Mouse (Mus musculus) myocyte (in vitro differentiated cells): Measurements from ENCODE around the gene Grin1. TPM values are rescaled to one million over a fixed set of nuclear protein-coding genes. Genes with fewer than 3 reads are reported as not detected.

Experiments used
- H3K27me3 ChIP-seq: one replicate; pipeline ENCODE4 v1.6.1; 2011; ENCODE audit not compliant: control insufficient read depth, insufficient read depth, insufficient read length
- H3K36me3 ChIP-seq: one replicate; pipeline ENCODE4 v1.6.1; 2011; ENCODE audit not compliant: control insufficient read depth, insufficient read depth
- H3K4me2 ChIP-seq: one replicate; pipeline ENCODE4 v1.6.1; 2011; ENCODE audit warnings: low read depth, control low read depth
- H3K4me3 ChIP-seq: one replicate; pipeline ENCODE4 v1.5.1; 2011; ENCODE audit warnings: mild to moderate bottlenecking, control low read depth, moderate library complexity
- H3K79me2 ChIP-seq: one replicate; pipeline ENCODE4 v1.6.1; 2011; ENCODE audit not compliant: control insufficient read depth, insufficient read depth
- H3ac ChIP-seq: one replicate; pipeline ENCODE4 v1.6.1; 2011; ENCODE audit not compliant: control insufficient read depth, insufficient read length
- CEBPB ChIP-seq: IDR thresholded peaks from 2 replicates; pipeline ENCODE4 v1.6.1; 2011; ENCODE audit warnings: mild to moderate bottlenecking, moderate library complexity; ENCODE audit not compliant: poor library complexity, insufficient read depth, severe bottlenecking
- E2F4 ChIP-seq: IDR thresholded peaks from one replicate; pipeline ENCODE4 v1.6.1; 2011; ENCODE audit warnings: mild to moderate bottlenecking, control low read depth, moderate library complexity; ENCODE audit not compliant: insufficient read depth
- MAX ChIP-seq: IDR thresholded peaks from one replicate; pipeline ENCODE4 v1.6.1; 2011; ENCODE audit warnings: low read depth, mild to moderate bottlenecking, control low read depth
- MYOD1 ChIP-seq, 3 experiments: IDR thresholded peaks; one replicate each; pipeline ENCODE4 v1.6.1; 2011; ENCODE audit warnings: control low read depth in 2 of 3, low read depth in 2 of 3, mild to moderate bottlenecking in 2 of 3, moderate library complexity in 1 of 3; ENCODE audit not compliant: insufficient read length in 2 of 3, control insufficient read depth in 1 of 3
- MYOG ChIP-seq, 3 experiments: IDR thresholded peaks; one replicate each; pipeline ENCODE4 v1.6.1; 2011; ENCODE audit warnings: control low read depth in 2 of 3, low read depth in 2 of 3, mild to moderate bottlenecking in 2 of 3; ENCODE audit not compliant: insufficient read length in 2 of 3, control insufficient read depth in 1 of 3, insufficient read depth in 1 of 3
- POLR2A ChIP-seq: IDR thresholded peaks from one replicate; pipeline ENCODE4 v1.6.1; 2011; ENCODE audit warnings: low read depth, mild to moderate bottlenecking, control low read depth, moderate library complexity; ENCODE audit not compliant: insufficient read length
- POLR2AphosphoS2 ChIP-seq: IDR thresholded peaks from one replicate; pipeline ENCODE4 v1.6.1; 2011; ENCODE audit warnings: low read depth, control low read depth; ENCODE audit not compliant: insufficient read length
- REST ChIP-seq: IDR thresholded peaks from one replicate; pipeline ENCODE4 v1.6.1; 2011; ENCODE audit warnings: mild to moderate bottlenecking, control low read depth, moderate library complexity; ENCODE audit not compliant: insufficient read depth, insufficient read length
- SRF ChIP-seq: IDR thresholded peaks from one replicate; pipeline ENCODE4 v1.6.1; 2011; ENCODE audit warnings: low read depth; ENCODE audit not compliant: control insufficient read depth, insufficient read length
- TCF12 ChIP-seq: IDR thresholded peaks from one replicate; pipeline ENCODE4 v1.6.1; 2011; ENCODE audit warnings: mild to moderate bottlenecking, control low read depth; ENCODE audit not compliant: poor library complexity, insufficient read depth, severe bottlenecking
- TCF3 ChIP-seq: IDR thresholded peaks from one replicate; pipeline ENCODE4 v1.6.1; 2011; ENCODE audit warnings: low read depth, control low read depth; ENCODE audit not compliant: insufficient read length
- USF1 ChIP-seq: IDR thresholded peaks from one replicate; pipeline ENCODE4 v1.6.1; 2011; ENCODE audit warnings: low read depth, mild to moderate bottlenecking, control low read depth, moderate library complexity
- polyA plus RNA-seq: library from polyadenylated mRNA; unstranded; fragments of >200 nt; fragmentation: generic; extraction: Trizol; gene quantifications from one replicate; pipeline ENCODE4 v1.2.1, GENCODE M21; 2012; ENCODE audit warnings: missing spikeins

Gene Grin1
- polyA plus RNA-seq, 1 experiment: 0.12 TPM

- Histone ChIP-seq H3K36me3 (peaks cover 20% of the 10 kb centered on the region), H3K4me3 (peak overlapping the region; percentile 87), H3K79me2 (peaks cover 20% of the 10 kb centered on the region), H3K4me2 (peak overlapping the region; percentile 100), H3K27me3 (no peaks in the 10 kb centered on the region), H3ac (peak overlapping the region; percentile 65)
- TF ChIP-seq POLR2AphosphoS2 (no peak), MYOD1 (IDR thresholded peaks at IDR 0.05; ENCODE audit: control insufficient read depth in 1 of 3, insufficient read length in 2 of 3, low read depth in 2 of 3) (no peak), USF1 (peak; percentile 55), TCF3 (no peak)
Measured at GRCm38 (mm10) chr2:25333569-25333968, 14.6 kb upstream of the Grin1 start.

GRCm38 (mm10) chr2:25332286-25333160 lies 13.5 kb upstream of the Grin1 start, which contains the start of gene Man1b1:
Man1b1 (plus strand) TSS chr2:25332338.
- H3K36me3 ChIP-seq: peaks cover 15% of the 10 kb centered on the region
- peak within 1 kb of the TSS; percentile 87 for H3K4me3 ChIP-seq
- H3K79me2 ChIP-seq: peaks cover 20% of the 10 kb centered on the region
- TF ChIP-seq MAX (no peak), CEBPB (peak; percentile 95), POLR2A (peak; percentile 91), POLR2AphosphoS2 (peak; percentile 91), REST (peak; percentile 7), SRF (peak; percentile 93), TCF12 (no peak), MYOD1 (IDR thresholded peaks at IDR 0.05; ENCODE audit: control insufficient read depth in 1 of 3, insufficient read length in 2 of 3, low read depth in 2 of 3) (no peak), E2F4 (no peak), USF1 (no peak), MYOG (IDR thresholded peaks at IDR 0.05; ENCODE audit: control insufficient read depth in 1 of 3, insufficient read depth in 1 of 3, insufficient read length in 2 of 3, low read depth in 2 of 3) (peak in 1 of 3 experiments; percentile 13)
- peak within 1 kb of the TSS; percentile 65 for H3ac ChIP-seq
- H3K4me2 ChIP-seq: peak within 1 kb of the TSS; percentile 100
- H3K27me3 ChIP-seq: no peaks in the 10 kb centered on the region

GRCm38 (mm10) chr2:25331470-25331869 lies 12.5 kb upstream of the Grin1 start:
- Histone ChIP-seq H3K4me3 (peak overlapping the region; percentile 87), H3K27me3 (no peaks in the 10 kb centered on the region), H3K36me3 (peaks cover 6% of the 10 kb centered on the region), H3K4me2 (peak overlapping the region; percentile 78), H3K79me2 (peaks cover 20% of the 10 kb centered on the region), H3ac (peak overlapping the region; percentile 65)
- no peak for TF ChIP-seq TCF3

- no peak overlapping the region for H3K4me2 ChIP-seq
- no peaks in the 10 kb centered on the region for H3K36me3 ChIP-seq
- no peak overlapping the region for H3K4me3 ChIP-seq
- H3ac ChIP-seq: no peak overlapping the region
- no peak for TF ChIP-seq TCF12
- no peak for TF ChIP-seq POLR2A
- no peak for TF ChIP-seq MYOG (IDR thresholded peaks at IDR 0.05; ENCODE audit: control insufficient read depth in 1 of 3, insufficient read depth in 1 of 3, insufficient read length in 2 of 3, low read depth in 2 of 3)
- TF ChIP-seq POLR2AphosphoS2: no peak
- TF ChIP-seq MAX: no peak
- no peak for TF ChIP-seq REST
- TF ChIP-seq E2F4: no peak
- no peak for TF ChIP-seq MYOD1 (IDR thresholded peaks at IDR 0.05; ENCODE audit: control insufficient read depth in 1 of 3, insufficient read length in 2 of 3, low read depth in 2 of 3)
- TF ChIP-seq USF1: no peak
- no peak for TF ChIP-seq SRF
- no peak for TF ChIP-seq TCF3
- TF ChIP-seq CEBPB: no peak
- H3K27me3 ChIP-seq: peaks cover 14% of the 10 kb centered on the region
- peaks cover 16% of the 10 kb centered on the region for H3K79me2 ChIP-seq
Measured at GRCm38 (mm10) chr2:25328440-25328839, 9.5 kb upstream of the Grin1 start.

GRCm38 (mm10) chr2:25326036-25326435 lies 7.0 kb upstream of the Grin1 start:
- Histone ChIP-seq H3ac (no peak overlapping the region), H3K36me3 (no peaks in the 10 kb centered on the region), H3K79me2 (no peaks in the 10 kb centered on the region), H3K4me2 (no peak overlapping the region), H3K4me3 (no peak overlapping the region), H3K27me3 (peaks cover 15% of the 10 kb centered on the region)
- no peak for TF ChIP-seq TCF3
- no peak for TF ChIP-seq CEBPB
- no peak for TF ChIP-seq MAX
